9 mouse cellular contexts compared by ENCODE assay signal in genomic region chr7:102076714-102077296, GRCm38 (mm10). TPM values are rescaled to one million over a fixed set of nuclear protein-coding genes. Genes with fewer than 3 reads are reported as not detected.
DNase-seq lines count a peak whose midpoint lies in the region; ATAC-seq lines count a peak whose summit lies in the region.
"Had no signal": no experiment of that assay in that cellular context is flagged by ENCODE, and none has a peak within 500 bp of the region (broad histone marks: within the 10 kb centered on the region; RNA-seq: fewer than 3 reads in every experiment).

No protein-coding gene starts in this region.

- WGBS in hindbrain, embryonic 13.5 days = 87% methylated on average over 7 of the region's 7 CpGs
- 87% methylated on average over 7 of the region's 7 CpGs for WGBS in hindbrain, embryonic 16.5 days

- H3K27ac ChIP-seq in hindbrain, embryonic 13.5 days = no peak overlapping the region
- no peak overlapping the region for H3K27ac ChIP-seq in hindbrain, embryonic 16.5 days (ENCODE audit: low read depth, low read length)

- ATAC-seq in hindbrain, embryonic 13.5 days (ENCODE audit: low FRiP score) = 0 out of 2 replicates have a peak, but pooled peaks have one; percentile 39
- ATAC-seq in hindbrain, embryonic 16.5 days = no peak
- ATAC-seq in CD4-positive, CD25-positive, alpha-beta regulatory T cell, adult 4 months = peak; percentile 63

- H3K9me3 ChIP-seq in hindbrain, embryonic 13.5 days = no peaks in the 10 kb centered on the region
- H3K9me3 ChIP-seq in hindbrain, embryonic 16.5 days (ENCODE audit: control insufficient read depth, low read length) = no peaks in the 10 kb centered on the region

- peak; percentile 44 for DNase-seq in c-Kit-positive CD71-negative TER-119-negative erythroid progenitor cells, embryonic 14.5 days (ENCODE audit: low read depth)
- DNase-seq in lung, postnatal 10 days = peak; percentile 44
- no peak for DNase-seq in urinary bladder, adult 18-20 months (ENCODE audit: low spot score in 2 of 2)
- no peak for DNase-seq in cerebellum, adult 11-12 months
- no peak for DNase-seq in left cerebral cortex, postnatal 36 days (ENCODE audit: low spot score in 2 of 2)

- H3K4me3 ChIP-seq in hindbrain, embryonic 13.5 days = no peak overlapping the region
- H3K4me3 ChIP-seq in hindbrain, embryonic 16.5 days (ENCODE audit: low read length) = no peak overlapping the region

- H3K36me3 ChIP-seq in hindbrain, embryonic 13.5 days = peaks cover 87% of the 10 kb centered on the region
- H3K36me3 ChIP-seq in hindbrain, embryonic 16.5 days (ENCODE audit: control insufficient read depth, insufficient read depth, low read length) = peaks cover 20% of the 10 kb centered on the region

- no peaks in the 10 kb centered on the region for H3K27me3 ChIP-seq in hindbrain, embryonic 13.5 days
- no peaks in the 10 kb centered on the region for H3K27me3 ChIP-seq in hindbrain, embryonic 16.5 days (replicated peaks; ENCODE audit: control insufficient read depth, insufficient read depth, low read length)

- no peak overlapping the region for H3K4me2 ChIP-seq in hindbrain, embryonic 13.5 days
- H3K4me2 ChIP-seq in hindbrain, embryonic 16.5 days (ENCODE audit: low read length) = no peak overlapping the region

- intact Hi-C loops in left cerebral cortex, postnatal 36 days (cut with DNase I) = loop anchor here (5.0 kb wide), 2 partner anchors 80 to 425 kb away; no protein-coding TSS in a partner anchor

- no peak overlapping the region for H3K9ac ChIP-seq in hindbrain, embryonic 13.5 days
- H3K9ac ChIP-seq in hindbrain, embryonic 16.5 days (ENCODE audit: low read depth, low read length) = no peak overlapping the region

- no peaks in the 10 kb centered on the region for H3K4me1 ChIP-seq in hindbrain, embryonic 13.5 days (replicated peaks)
- H3K4me1 ChIP-seq in hindbrain, embryonic 16.5 days (ENCODE audit: control insufficient read depth, insufficient read depth, low read depth, low read length) = no peaks in the 10 kb centered on the region

RNA-seq across cellular contexts. Expression of gene Trpc2, which starts 6.1 kb away (rescaled TPM):
- 0.25 and 0.49 TPM in 2 replicates for polyA plus RNA-seq in hindbrain, embryonic 13.5 days (2015; fragmentation: Nextera tagmentation; extraction: Ambion mirVana)
- polyA plus RNA-seq in hindbrain, embryonic 16.5 days (2015; fragmentation: Nextera tagmentation; extraction: Ambion mirVana) = not detected in 2 replicates
- not detected for polyA plus RNA-seq in CD4-positive, CD25-positive, alpha-beta regulatory T cell, adult 4 months (2017; shearing (Covaris generic))
- 1 to 10 TPM in 1 of 2 experiments, under 1 TPM in 1; 0.27 to 2.3 TPM for total RNA-seq in left cerebral cortex, postnatal 36 days (2021)
- polyA plus RNA-seq: large intestine, adult 2 months had no signal

RNA-seq across cellular contexts. Expression of gene Xntrpc, which starts 11.3 kb away (rescaled TPM):
- 1.2 and 1.4 TPM in 2 replicates for polyA plus RNA-seq in hindbrain, embryonic 13.5 days (2015; fragmentation: Nextera tagmentation; extraction: Ambion mirVana)
- polyA plus RNA-seq in hindbrain, embryonic 16.5 days (2015; fragmentation: Nextera tagmentation; extraction: Ambion mirVana) = 0.63 and 1.3 TPM in 2 replicates
- polyA plus RNA-seq in CD4-positive, CD25-positive, alpha-beta regulatory T cell, adult 4 months (2017; shearing (Covaris generic)) = 1 to 10 TPM in 1 of 2 experiments, under 1 TPM in 1; 0.93 to 1.4 TPM
- 1 to 10 TPM; 1.2 TPM for total RNA-seq in left cerebral cortex, postnatal 36 days (2021)

RNA-seq across cellular contexts. Expression of gene Xndc1, which starts 11.5 kb away (rescaled TPM):
- polyA plus RNA-seq in hindbrain, embryonic 13.5 days (2015; fragmentation: Nextera tagmentation; extraction: Ambion mirVana) = 28.0 and 28.8 TPM in 2 replicates
- 24.6 and 26.9 TPM in 2 replicates for polyA plus RNA-seq in hindbrain, embryonic 16.5 days (2015; fragmentation: Nextera tagmentation; extraction: Ambion mirVana)
- polyA plus RNA-seq in CD4-positive, CD25-positive, alpha-beta regulatory T cell, adult 4 months (2017; shearing (Covaris generic)) = 10 to 100 TPM; 19.3 to 33.0 TPM
- total RNA-seq in left cerebral cortex, postnatal 36 days (2021) = 10 to 100 TPM; 19.9 to 32.1 TPM

RNA-seq across cellular contexts. Expression of gene Rnf121, which starts 11.5 kb away (rescaled TPM):
- polyA plus RNA-seq in hindbrain, embryonic 13.5 days (2015; fragmentation: Nextera tagmentation; extraction: Ambion mirVana) = 31.2 and 32.8 TPM in 2 replicates
- 35.0 and 35.9 TPM in 2 replicates for polyA plus RNA-seq in hindbrain, embryonic 16.5 days (2015; fragmentation: Nextera tagmentation; extraction: Ambion mirVana)
- 10 to 100 TPM; 28.5 to 29.4 TPM for polyA plus RNA-seq in CD4-positive, CD25-positive, alpha-beta regulatory T cell, adult 4 months (2017; shearing (Covaris generic))
- 10 to 100 TPM; 40.2 to 48.5 TPM for total RNA-seq in left cerebral cortex, postnatal 36 days (2021)

RNA-seq across cellular contexts. Expression of gene Art1, which starts 24.7 kb away (rescaled TPM):
- polyA plus RNA-seq in hindbrain, embryonic 13.5 days (2015; fragmentation: Nextera tagmentation; extraction: Ambion mirVana) = 0.22 and 0.26 TPM in 2 replicates
- polyA plus RNA-seq in hindbrain, embryonic 16.5 days (2015; fragmentation: Nextera tagmentation; extraction: Ambion mirVana) = 0.19 and 1.4 TPM in 2 replicates
- not detected for polyA plus RNA-seq in CD4-positive, CD25-positive, alpha-beta regulatory T cell, adult 4 months (2017; shearing (Covaris generic))
- not detected for total RNA-seq in left cerebral cortex, postnatal 36 days (2021)

Comparison
In these comparisons a context has a peak if more than half of its experiments do, and no peak if none do; other contexts are left out.
1. DNase-seq: peak in c-Kit-positive CD71-negative TER-119-negative erythroid progenitor cells, embryonic 14.5 days (single experiment) and lung, postnatal 10 days (single experiment); none in urinary bladder, adult 18-20 months (0 of 2), cerebellum, adult 11-12 months (single experiment) and left cerebral cortex, postnatal 36 days (0 of 2).